Mouse (Mus musculus) cortical plate, adult 2 months (tissue): ENCODE results near the gene Fam102a. TPM values are rescaled to one million over a fixed set of nuclear protein-coding genes. Genes with fewer than 3 reads are reported as not detected.

Experiments used
- H3K27ac ChIP-seq: fragments of 200-500 bp; 2 replicates; pipeline ENCODE4 v1.5.1; 2012; ENCODE audit warnings: low read length, control low read depth, inconsistent platforms; ENCODE audit not compliant: insufficient read depth
- H3K4me1 ChIP-seq: fragments of 200-500 bp; 2 replicates; pipeline ENCODE4 v1.6.1; 2011; ENCODE audit warnings: low read length; ENCODE audit not compliant: control insufficient read depth, insufficient read depth
- H3K4me3 ChIP-seq: fragments of 200-500 bp; 2 replicates; pipeline ENCODE4 v1.5.1; 2011; ENCODE audit warnings: mild to moderate bottlenecking, low read length, control low read depth; ENCODE audit not compliant: insufficient read depth
- CTCF ChIP-seq: fragments of 200-500 bp; IDR thresholded peaks from 2 replicates; pipeline ENCODE4 v1.5.1; 2011; ENCODE audit warnings: mild to moderate bottlenecking, control low read depth, low read length; ENCODE audit not compliant: insufficient read depth; ENCODE audit errors: extremely low read depth
- POLR2A ChIP-seq: fragments of 200-500 bp; IDR thresholded peaks from 2 replicates; pipeline ENCODE4 v1.6.1; 2011; ENCODE audit warnings: mild to moderate bottlenecking, low read length, control low read depth; ENCODE audit not compliant: insufficient read depth; ENCODE audit errors: extremely low read depth
- polyA plus RNA-seq: library from polyadenylated mRNA; depleted of rRNA; stranded (reverse); fragments of >200 nt; gene quantifications from 2 replicates; pipeline ENCODE4 v1.2.3, GENCODE M21; 2012; rRNA removed

Gene Fam102a
- polyA plus RNA-seq, 1 experiment, result 46.7 TPM

- H3K27ac ChIP-seq, result no peak overlapping the region
- H3K4me3 ChIP-seq, result no peak overlapping the region
- H3K4me1 ChIP-seq, result peaks cover 1% of the 10 kb centered on the region; the same call in 1 of the 2 replicates
- TF ChIP-seq POLR2A (no peak), CTCF (no peak)
Measured at GRCm38 (mm10) chr2:32612274-32612673, 77.1 kb downstream of the Fam102a start.

- H3K27ac ChIP-seq, result no peak overlapping the region
- TF ChIP-seq CTCF (no peak), POLR2A (no peak)
Measured at GRCm38 (mm10) chr2:32617109-32617508, 82.0 kb downstream of the Fam102a start.

GRCm38 (mm10) chr2:32617601-32618000, 82.5 kb downstream of the Fam102a start:
- no peak overlapping the region for H3K27ac ChIP-seq
- H3K4me3 ChIP-seq, result no peak overlapping the region
- TF ChIP-seq POLR2A, result no peak
- 0 out of 2 replicates have a peak, but pooled peaks have one; percentile 25 for TF ChIP-seq CTCF
- no peaks in the 10 kb centered on the region for H3K4me1 ChIP-seq

More at GRCm38 (mm10) chr2:32617109-32617508, 82.0 kb downstream of the Fam102a start:
- Histone ChIP-seq H3K4me3 (no peak overlapping the region), H3K4me1 (no peaks in the 10 kb centered on the region)

GRCm38 (mm10) chr2:32618051-32618450, 82.9 kb downstream of the Fam102a start:
- TF ChIP-seq POLR2A, result no peak
- TF ChIP-seq CTCF, result no peak
- H3K4me1 ChIP-seq, result no peaks in the 10 kb centered on the region
- H3K27ac ChIP-seq, result no peak overlapping the region
- H3K4me3 ChIP-seq, result no peak overlapping the region

Other genes with a start within 250 kb of the Fam102a start
- 60.1 and 65.0 TPM in 2 replicates for gene Golga2, start 247.9 kb upstream of the Fam102a start, polyA plus RNA-seq
- gene Swi5, start 247.3 kb upstream of the Fam102a start, polyA plus RNA-seq, result 256 and 268 TPM in 2 replicates
- gene Ciz1, start 183.0 kb upstream of the Fam102a start, polyA plus RNA-seq, result 171 and 184 TPM in 2 replicates
- 1,325 and 1,395 TPM in 2 replicates for gene Dnm1, start 182.0 kb upstream of the Fam102a start, polyA plus RNA-seq
- gene 1110008P14Rik, start 153.4 kb upstream of the Fam102a start, polyA plus RNA-seq, result 931 and 1,007 TPM in 2 replicates
- 0.25 and 0.58 TPM in 2 replicates for gene Lcn2, start 147.1 kb upstream of the Fam102a start, polyA plus RNA-seq
- 57.9 and 63.4 TPM in 2 replicates for gene Ptges2, start 139.4 kb upstream of the Fam102a start, polyA plus RNA-seq
- gene Naif1, start 84.9 kb upstream of the Fam102a start, polyA plus RNA-seq, result 3.2 and 3.4 TPM in 2 replicates
- 44.7 and 49.1 TPM in 2 replicates for gene Slc25a25, start 83.9 kb upstream of the Fam102a start, polyA plus RNA-seq
- 153 and 155 TPM in 2 replicates for gene Dpm2, start 35.5 kb downstream of the Fam102a start, polyA plus RNA-seq
- gene Pip5kl1, start 39.5 kb downstream of the Fam102a start, polyA plus RNA-seq, result 31.3 and 37.6 TPM in 2 replicates
- gene 9430097D07Rik, start 40.4 kb downstream of the Fam102a start, polyA plus RNA-seq, result 1.0 TPM in 2 replicates
- 34.8 and 36.6 TPM in 2 replicates for gene St6galnac4, start 51.8 kb downstream of the Fam102a start, polyA plus RNA-seq
- gene St6galnac6, start 64.4 kb downstream of the Fam102a start, polyA plus RNA-seq, result 101 and 110 TPM in 2 replicates
- gene Ak1, start 86.4 kb downstream of the Fam102a start, polyA plus RNA-seq, result 118 and 127 TPM in 2 replicates
- 35.1 and 39.0 TPM in 2 replicates for gene Eng, start 111.3 kb downstream of the Fam102a start, polyA plus RNA-seq
- gene Fpgs, start 168.8 kb downstream of the Fam102a start, polyA plus RNA-seq, result 16.4 and 17.7 TPM in 2 replicates
- gene Cdk9, start 177.7 kb downstream of the Fam102a start, polyA plus RNA-seq, result 260 and 329 TPM in 2 replicates
- gene Sh2d3c, start 185.7 kb downstream of the Fam102a start, polyA plus RNA-seq, result 29.7 and 31.5 TPM in 2 replicates
- gene 6330409D20Rik, start 205.7 kb downstream of the Fam102a start, polyA plus RNA-seq, result 3.5 and 4.2 TPM in 2 replicates
- gene Tor2a, start 221.9 kb downstream of the Fam102a start, polyA plus RNA-seq, result 54.9 and 58.9 TPM in 2 replicates
- 1.8 and 2.2 TPM in 2 replicates for gene Ttc16, start 240.3 kb downstream of the Fam102a start, polyA plus RNA-seq
- gene Ptrh1, start 240.5 kb downstream of the Fam102a start, polyA plus RNA-seq, result 5.4 and 6.6 TPM in 2 replicates
- 0.11 and 0.35 TPM in 2 replicates for gene Cfap157, start 249.1 kb downstream of the Fam102a start, polyA plus RNA-seq